Mouse (Mus musculus) cerebellum, adult 2 months (tissue): ENCODE measurements around the gene AC124108.1.

Experiments used
- CTCF ChIP-seq: fragments of 200-500 bp; IDR thresholded peaks from 2 replicates; pipeline ENCODE4 v1.5.1; 2011; ENCODE audit warnings: low read depth, mild to moderate bottlenecking, control low read depth, low read length, moderate library complexity, borderline replicate concordance; ENCODE audit not compliant: insufficient read depth
- POLR2A ChIP-seq: fragments of 200-500 bp; IDR thresholded peaks from 2 replicates; pipeline ENCODE4 v1.6.1; 2011; ENCODE audit warnings: low read length, control low read depth, borderline replicate concordance; ENCODE audit not compliant: insufficient read depth

GRCm38 (mm10) chr1:132229667-132230066 lies 38.4 kb downstream of the AC124108.1 start, which contains the start of gene Gm10188:
- TF ChIP-seq CTCF (no peak), POLR2A (no peak)
